Mouse (Mus musculus): ENCODE results near the gene Capn7. TPM values are rescaled to one million over a fixed set of nuclear protein-coding genes. Genes with fewer than 3 reads are reported as not detected.

Capn7 gene
- polyA plus RNA-seq (2015; fragmentation: Nextera tagmentation; extraction: Ambion mirVana), result 46.2 and 48.0 TPM in 2 replicates

GRCm38 (mm10) chr14:31336369-31337155, at the start of gene Capn7:
Gene Capn7, plus strand, starts transcription at chr14:31336638.

DNA sequence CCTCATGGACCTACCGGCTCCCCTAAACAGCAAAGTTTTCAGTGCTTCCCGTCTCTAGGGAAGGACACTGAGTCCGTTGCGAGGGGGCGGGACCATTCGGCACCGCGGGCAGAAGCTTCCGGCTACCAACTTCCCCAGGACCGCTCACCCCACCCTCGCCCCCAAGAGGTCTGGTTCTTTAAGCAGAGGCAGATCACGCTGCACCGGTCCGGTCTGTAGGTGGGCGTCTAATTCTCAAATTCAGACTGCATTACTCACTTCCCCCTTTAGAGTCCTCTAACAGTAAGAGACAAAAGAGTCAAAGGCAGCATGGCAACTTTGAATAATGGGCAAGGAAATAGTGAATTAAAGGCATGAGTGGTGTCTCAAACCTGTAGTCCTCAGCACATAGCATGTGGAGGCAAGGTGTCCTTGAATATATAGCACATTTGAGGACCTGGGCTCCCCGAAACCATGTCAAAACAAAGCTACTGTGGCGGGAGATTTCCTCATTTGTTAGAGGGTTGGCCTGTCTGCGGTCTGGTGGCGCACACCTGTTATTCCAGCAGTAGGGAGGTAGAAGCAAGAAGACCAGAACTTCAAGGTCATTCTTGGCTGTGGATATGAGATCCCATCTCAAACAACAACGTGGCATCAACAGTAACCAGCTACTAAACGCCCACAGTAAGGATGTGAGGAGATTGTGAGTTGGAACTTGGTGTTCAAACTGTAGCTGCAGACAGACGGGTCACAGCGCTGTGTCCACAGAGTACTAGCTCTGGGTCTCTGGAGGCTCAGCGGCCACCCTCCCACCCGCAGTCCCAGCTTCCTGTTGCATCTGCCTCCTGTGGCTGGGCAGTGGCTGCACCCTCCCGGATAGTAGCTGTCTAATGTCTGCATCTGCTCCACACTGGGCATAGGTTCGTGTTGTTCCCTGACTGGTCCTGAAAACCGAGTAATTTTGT, 12.3 kb upstream of the Capn7 start, which contains the start of gene Dnah1:
Dnah1 (minus strand) TSS at position 48 of the 944 bp plus-strand sequence.

Other genes with a start within 250 kb of the Capn7 start
- 63.0 and 75.6 TPM in 2 replicates for gene Smim4, start 207.7 kb upstream of the Capn7 start, polyA plus RNA-seq (2015; fragmentation: Nextera tagmentation; extraction: Ambion mirVana)
- gene Nt5dc2, start 205.6 kb upstream of the Capn7 start, polyA plus RNA-seq (2015; fragmentation: Nextera tagmentation; extraction: Ambion mirVana), result 128 and 139 TPM in 2 replicates
- 13.3 and 15.1 TPM in 2 replicates for gene Stab1, start 168.0 kb upstream of the Capn7 start, polyA plus RNA-seq (2015; fragmentation: Nextera tagmentation; extraction: Ambion mirVana)
- gene Tnnc1, start 128.3 kb upstream of the Capn7 start, polyA plus RNA-seq (2015; fragmentation: Nextera tagmentation; extraction: Ambion mirVana), result 4.8 and 5.0 TPM in 2 replicates
- 204 and 249 TPM in 2 replicates for gene Nisch, start 119.7 kb upstream of the Capn7 start, polyA plus RNA-seq (2015; fragmentation: Nextera tagmentation; extraction: Ambion mirVana)
- 0.39 and 0.48 TPM in 2 replicates for gene Sema3g, start 118.8 kb upstream of the Capn7 start, polyA plus RNA-seq (2015; fragmentation: Nextera tagmentation; extraction: Ambion mirVana)
- 8.2 and 10.3 TPM in 2 replicates for gene Phf7, start 85.3 kb upstream of the Capn7 start, polyA plus RNA-seq (2015; fragmentation: Nextera tagmentation; extraction: Ambion mirVana)
- 74.3 and 86.2 TPM in 2 replicates for gene Bap1, start 85.2 kb upstream of the Capn7 start, polyA plus RNA-seq (2015; fragmentation: Nextera tagmentation; extraction: Ambion mirVana)
- gene Dnah1, start 12.7 kb upstream of the Capn7 start, polyA plus RNA-seq (2015; fragmentation: Nextera tagmentation; extraction: Ambion mirVana), result 1.4 and 1.8 TPM in 2 replicates
- gene Sh3bp5, start 99.4 kb downstream of the Capn7 start, polyA plus RNA-seq (2015; fragmentation: Nextera tagmentation; extraction: Ambion mirVana), result 123 and 144 TPM in 2 replicates
- gene Eaf1, start 157.8 kb downstream of the Capn7 start, polyA plus RNA-seq (2015; fragmentation: Nextera tagmentation; extraction: Ambion mirVana), result 5.1 and 5.7 TPM in 2 replicates
- 36.6 and 37.4 TPM in 2 replicates for gene Mettl6, start 158.4 kb downstream of the Capn7 start, polyA plus RNA-seq (2015; fragmentation: Nextera tagmentation; extraction: Ambion mirVana)

All from neural tube, postnatal 0 days (tissue).